Mouse (Mus musculus) heart, adult 2 months (tissue): Measurements from ENCODE around the gene Gtf2h4.

Experiments
- CTCF ChIP-seq: fragments of 200-600 bp; IDR thresholded peaks from 2 replicates; pipeline ENCODE4 v1.8.1; 2022; ENCODE audit warnings: antibody characterized with exemption, mild to moderate bottlenecking, moderate library complexity
- EP300 ChIP-seq: fragments of 200-500 bp; IDR thresholded peaks from 2 replicates; pipeline ENCODE4 v1.6.1; 2011; ENCODE audit warnings: low read depth, low read length, control low read depth; ENCODE audit not compliant: insufficient read depth
- POLR2A ChIP-seq: fragments of 200-500 bp; IDR thresholded peaks from 2 replicates; pipeline ENCODE4 v1.6.1; 2011; ENCODE audit warnings: mild to moderate bottlenecking, low read depth, low read length, control low read depth; ENCODE audit not compliant: insufficient read depth

- no peak for TF ChIP-seq POLR2A
- no peak for TF ChIP-seq CTCF
- no peak for TF ChIP-seq EP300
These were observed 34.9 kb downstream of the Gtf2h4 start for GRCm38 (mm10) chr17:35638475-35639190.
